9 mouse cellular contexts compared by ENCODE assay signal in genomic region chr7:88356871-88357776, GRCm38 (mm10).
DNase-seq lines count a peak whose midpoint lies in the region; ATAC-seq and TF ChIP-seq lines count a peak whose summit lies in the region.
"Had no signal": no experiment of that assay in that cellular context is flagged by ENCODE, and none has a peak within 500 bp of the region (broad histone marks: within the 10 kb centered on the region; RNA-seq: fewer than 3 reads in every experiment).

No protein-coding gene starts in this region.

- no peaks in the 10 kb centered on the region for H3K9me3 ChIP-seq in heart, postnatal 0 days (replicated peaks; ENCODE audit: control insufficient read depth, low read length)
- H3K9me3 ChIP-seq in heart, embryonic 10.5 days, result no peaks in the 10 kb centered on the region
- H3K9me3 ChIP-seq: neural tube, embryonic 13.5 days had no signal

- no peak for TF ChIP-seq EP300 in heart, postnatal 0 days (IDR thresholded peaks at IDR 0.05; ENCODE audit: low read depth)

- H3K4me2 ChIP-seq in heart, postnatal 0 days (ENCODE audit: low read depth, low read length), result no peak overlapping the region
- H3K4me2 ChIP-seq: neural tube, embryonic 13.5 days had no signal

- TF ChIP-seq CTCF in heart, postnatal 0 days (IDR thresholded peaks at IDR 0.05; ENCODE audit: low read depth), result peak; percentile 57

- H3K4me3 ChIP-seq in heart, postnatal 0 days (ENCODE audit: low read depth, low read length), result no peak overlapping the region
- H3K4me3 ChIP-seq in heart, embryonic 10.5 days, result no peak overlapping the region
- H3K4me3 ChIP-seq: neural tube, embryonic 13.5 days had no signal

- DNase-seq in heart, postnatal 0 days (ENCODE audit: low spot score), result no peak
- DNase-seq in heart, embryonic 10.5 days (ENCODE audit: low spot score), result no peak
- DNase-seq in urinary bladder, postnatal 25 days (ENCODE audit: low spot score), result peak; percentile 6
- DNase-seq in urinary bladder, postnatal 10 days (ENCODE audit: low spot score), result no peak
- peak; percentile 2 for DNase-seq in embryo, embryonic 9.5 days (ENCODE audit: extremely low spot score)
- peak; percentile 41 for DNase-seq in lung, postnatal 25 days (ENCODE audit: low spot score)
- no peak for DNase-seq in urinary bladder, adult 2 months (ENCODE audit: low spot score)

- WGBS in heart, postnatal 0 days, result 37% methylated on average over 4 of the region's 4 CpGs
- 44% methylated on average over 4 of the region's 4 CpGs for WGBS in heart, embryonic 10.5 days

- no peaks in the 10 kb centered on the region for H3K27me3 ChIP-seq in heart, postnatal 0 days (ENCODE audit: control insufficient read depth, insufficient read depth, low read length)
- no peaks in the 10 kb centered on the region for H3K27me3 ChIP-seq in heart, embryonic 10.5 days (ENCODE audit: insufficient read depth, poor library complexity, severe bottlenecking)
- H3K27me3 ChIP-seq: neural tube, embryonic 13.5 days had no signal

- no peak overlapping the region for H3K9ac ChIP-seq in heart, postnatal 0 days (replicated peaks; ENCODE audit: low read depth, low read length)
- H3K9ac ChIP-seq: neural tube, embryonic 13.5 days had no signal

- H3K4me1 ChIP-seq in heart, postnatal 0 days (ENCODE audit: control insufficient read depth, insufficient read depth), result no peaks in the 10 kb centered on the region
- no peaks in the 10 kb centered on the region for H3K4me1 ChIP-seq in heart, embryonic 10.5 days

- ATAC-seq in heart, postnatal 0 days (ENCODE audit: insufficient read depth, low read depth), result no peak
- no peak for ATAC-seq in erythroblast, adult 5-6 weeks (replicated peaks; ENCODE audit: low FRiP score, poor library complexity, severe bottlenecking)

- no peaks in the 10 kb centered on the region for H3K36me3 ChIP-seq in heart, postnatal 0 days (replicated peaks; ENCODE audit: control insufficient read depth, insufficient read depth, low read length)
- no peaks in the 10 kb centered on the region for H3K36me3 ChIP-seq in heart, embryonic 10.5 days
- H3K36me3 ChIP-seq: neural tube, embryonic 13.5 days had no signal

- no peak overlapping the region for H3K27ac ChIP-seq in heart, postnatal 0 days (ENCODE audit: low read depth)
- no peak overlapping the region for H3K27ac ChIP-seq in heart, embryonic 10.5 days
- H3K27ac ChIP-seq: neural tube, embryonic 13.5 days had no signal

Comparison
In these comparisons a context has a peak if more than half of its experiments do, and no peak if none do; other contexts are left out.
1. DNase-seq: peak in urinary bladder, postnatal 25 days (single experiment), embryo, embryonic 9.5 days (single experiment) and lung, postnatal 25 days (single experiment); none in heart, postnatal 0 days (single experiment), heart, embryonic 10.5 days (single experiment), urinary bladder, postnatal 10 days (single experiment) and urinary bladder, adult 2 months (single experiment).